Mouse (Mus musculus) heart, postnatal 4 days (tissue): ENCODE measurements at regions not wholly inside any gene's neighbourhood (a gene's known extent, or its start where the extent isn't known, plus 50 kb on each side); places are given as distances from the start of the nearest gene placed in this dataset.

ENCODE experiments used
- DNase-seq: peaks from one replicate; pipeline ENCODE4 v3.0.0; 2021

GRCm38 (mm10) chr1:60665329-60665728, 51.3 kb upstream of the Cd28 start:
- no peak for DNase-seq

GRCm38 (mm10) chr1:60662301-60662986, 54.2 kb upstream of the Cd28 start:
- peak; percentile 54 for DNase-seq

DNA sequence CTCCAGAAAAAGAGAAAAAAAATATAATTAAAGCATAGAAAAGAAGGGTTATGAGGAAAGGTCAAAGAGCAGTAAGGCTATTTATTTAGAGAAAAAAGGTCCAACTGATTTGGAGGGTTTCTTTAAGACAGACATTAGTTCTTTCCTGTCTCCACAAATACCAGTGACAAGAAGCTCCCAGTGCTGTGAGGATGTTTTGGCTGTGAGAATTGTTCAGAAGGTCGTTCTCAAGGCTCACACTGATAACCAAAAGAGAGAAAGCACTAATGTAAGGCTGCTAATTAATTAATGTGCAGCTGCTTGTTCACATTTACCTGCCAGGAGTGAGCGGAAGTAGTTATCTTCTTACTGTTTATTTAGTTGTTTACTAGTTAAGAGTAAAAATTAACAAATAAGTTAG, 54.7 kb upstream of the Cd28 start:
- no peak for DNase-seq

DNA sequence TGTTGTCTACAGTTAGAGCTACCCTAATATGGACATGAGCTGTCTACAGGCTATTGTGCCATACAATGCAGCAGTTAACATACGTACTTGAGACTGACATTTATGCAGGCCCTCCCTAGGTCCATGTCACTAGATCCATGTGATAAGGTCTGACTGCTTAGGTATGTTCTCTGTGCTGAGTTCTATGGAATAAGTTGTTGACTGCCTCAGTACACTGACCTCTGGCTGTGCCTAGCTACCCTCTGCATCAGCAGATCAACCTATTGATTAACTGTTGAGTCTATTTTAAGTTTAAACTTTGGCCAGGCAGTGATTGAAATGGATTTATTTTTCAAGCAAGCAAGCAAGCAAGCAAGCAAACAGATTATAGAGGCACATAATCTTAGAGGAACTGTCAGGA, 57.0 kb upstream of the Cd28 start:
- DNase-seq = no peak

DNA sequence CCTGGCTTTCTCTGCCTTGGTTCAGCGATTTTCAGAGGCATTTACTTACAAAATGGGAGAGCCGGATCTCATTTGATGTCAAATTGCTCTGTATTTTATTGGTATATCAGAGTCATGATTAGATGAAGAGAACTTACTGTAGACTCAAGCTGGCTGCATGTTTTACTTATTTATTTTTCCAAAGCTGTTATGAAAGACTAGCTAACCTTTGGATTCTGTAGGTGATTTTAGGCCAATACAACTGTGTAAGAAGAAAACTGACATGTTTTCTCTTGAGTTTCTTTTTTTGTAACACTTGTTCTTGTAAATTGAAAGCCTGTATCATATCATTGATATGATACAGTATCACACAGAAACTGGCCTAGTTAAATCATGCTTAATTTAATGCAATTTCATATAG, 57.6 kb upstream of the Cd28 start:
- DNase-seq = no peak

- DNase-seq = no peak
Measured at GRCm38 (mm10) chr1:60658383-60658782, 58.2 kb upstream of the Cd28 start.

- no peak for DNase-seq
Measured at GRCm38 (mm10) chr1:60657511-60657910, 59.1 kb upstream of the Cd28 start.

DNA sequence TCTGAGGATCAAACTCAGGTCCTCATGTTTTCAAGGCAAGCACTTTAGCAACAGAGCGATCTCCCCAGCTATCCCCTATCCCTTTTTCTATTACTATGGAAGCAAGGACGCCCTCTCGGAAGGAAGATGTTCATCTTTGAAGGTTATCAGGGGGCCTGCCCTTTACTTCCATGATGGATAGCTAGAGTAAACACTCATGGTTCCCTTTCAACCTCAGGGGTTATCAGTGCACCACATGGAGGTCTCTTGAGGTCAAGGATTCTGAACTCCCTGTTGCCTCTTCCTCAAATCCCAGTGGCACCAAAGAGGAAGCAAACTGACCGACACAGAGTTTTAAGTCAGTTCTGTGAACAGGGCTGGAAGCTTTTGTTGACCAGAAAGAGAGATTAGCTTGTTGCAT, 59.6 kb upstream of the Cd28 start:
- DNase-seq = no peak

DNA sequence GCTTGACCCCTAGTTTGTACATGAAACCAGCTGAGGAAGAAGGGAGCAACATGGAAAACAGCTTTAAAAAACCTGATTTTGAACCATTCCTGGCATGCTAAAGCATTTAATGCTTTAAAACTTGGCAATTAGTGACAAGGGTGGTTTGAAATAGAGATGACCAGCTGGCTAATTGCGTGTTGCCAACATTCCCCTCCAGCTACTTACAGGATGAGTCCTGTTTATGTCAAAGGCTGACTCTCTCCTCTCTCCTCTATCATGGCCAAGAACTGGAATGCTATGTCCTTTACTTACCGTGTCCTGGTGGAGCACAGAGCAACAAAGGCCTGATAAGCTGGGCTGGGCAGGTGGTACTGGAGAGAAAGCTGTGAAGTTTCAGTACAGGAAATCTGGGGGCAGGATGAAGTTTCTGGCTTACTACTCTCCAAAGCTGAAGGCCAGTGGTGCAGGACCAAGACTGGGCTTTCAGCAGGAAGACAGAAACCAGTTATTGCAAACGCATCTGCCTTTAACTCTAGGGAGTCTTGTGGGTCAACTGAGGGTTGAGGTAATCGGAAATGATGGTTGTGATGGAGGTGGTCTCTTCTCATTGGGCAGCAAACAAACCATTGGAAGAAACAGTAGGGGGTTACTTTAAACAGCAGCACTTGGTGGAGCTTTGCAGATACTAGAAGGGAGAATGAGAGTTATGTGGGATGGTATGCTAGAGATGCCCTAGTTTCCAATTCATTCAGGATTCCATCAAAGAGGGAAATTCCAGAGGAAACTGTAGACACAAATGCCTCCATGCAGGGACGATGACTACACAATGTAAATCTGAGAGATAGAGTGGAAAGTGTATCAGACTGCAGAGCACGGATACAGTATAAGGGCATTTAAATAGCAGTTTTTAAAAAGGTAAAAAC, 60.7 kb upstream of the Cd28 start:
- no peak for DNase-seq

GRCm38 (mm10) chr1:60655206-60655605, 61.4 kb upstream of the Cd28 start:
- no peak for DNase-seq

DNA sequence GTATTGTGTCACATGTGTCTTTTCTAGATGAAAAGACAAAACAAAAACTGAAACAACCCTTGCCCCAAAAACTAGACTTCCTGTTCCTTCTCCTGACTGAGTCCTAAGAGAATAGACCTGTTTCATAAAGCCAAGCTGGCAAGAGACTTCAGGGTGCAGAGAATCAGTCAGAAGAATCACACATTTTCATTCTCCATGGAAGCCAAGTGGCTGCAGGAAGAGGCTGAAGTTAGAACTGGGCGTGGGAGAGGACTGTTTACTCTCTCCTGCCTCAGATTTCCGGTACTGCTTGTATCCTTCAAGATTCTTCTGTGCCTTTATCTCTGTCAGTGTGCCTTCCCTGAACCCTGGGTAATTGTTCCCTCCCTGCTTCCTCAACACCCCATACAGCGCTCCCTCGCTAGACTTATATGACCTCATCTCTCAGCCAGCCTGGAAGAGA, 64.0 kb upstream of the Cd28 start:
- no peak for DNase-seq

GRCm38 (mm10) chr1:60650158-60650557, 66.4 kb upstream of the Cd28 start:
- DNase-seq = peak; percentile 31

DNA sequence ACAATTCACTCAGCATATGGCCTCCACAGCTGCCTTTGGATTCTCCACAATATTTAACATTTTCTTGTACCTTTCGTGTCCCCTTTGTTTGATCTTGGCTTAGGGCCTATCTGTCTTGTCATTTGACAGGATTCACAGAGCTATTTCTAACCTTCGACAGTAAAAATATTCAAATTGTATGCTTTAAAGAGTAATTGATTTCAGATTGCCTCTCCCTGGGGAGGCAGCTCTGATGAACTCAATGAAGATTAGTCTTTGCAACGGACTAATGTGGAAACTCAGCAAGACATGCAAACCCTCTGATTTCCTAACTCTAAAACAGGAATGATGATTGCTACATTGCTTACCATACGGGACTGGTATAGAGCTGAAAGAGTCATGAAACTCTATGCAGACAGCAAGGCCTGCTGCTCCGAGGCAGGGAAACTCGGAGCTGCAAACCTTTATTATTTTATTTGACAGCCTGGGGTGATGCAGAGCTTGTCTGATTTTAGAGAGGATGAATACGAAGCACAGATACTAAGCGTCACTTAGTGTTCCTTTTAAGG, 67.2 kb upstream of the Cd28 start:
- no peak for DNase-seq

GRCm38 (mm10) chr1:60646828-60647227, 69.8 kb upstream of the Cd28 start:
- DNase-seq = no peak

DNA sequence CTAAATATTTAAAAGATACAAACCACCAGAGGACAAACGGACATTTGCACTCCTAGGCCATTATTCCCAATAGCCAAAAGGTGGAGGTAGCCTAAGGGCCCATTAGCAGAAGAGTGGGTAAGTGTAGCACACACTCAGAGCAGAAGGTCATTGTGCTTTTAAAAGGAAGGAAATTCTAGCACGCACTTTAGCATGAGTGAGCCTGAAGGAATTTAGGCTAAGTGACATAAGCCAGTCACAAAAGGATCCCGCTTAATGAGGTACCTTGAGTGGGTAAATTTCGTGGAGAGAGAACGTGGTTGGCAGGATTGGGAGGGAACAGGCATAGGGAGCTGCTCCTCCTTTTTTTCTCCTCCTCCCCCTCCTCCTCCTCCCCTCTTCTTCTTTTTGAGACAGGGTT, 70.4 kb upstream of the Cd28 start:
- DNase-seq = peak; percentile 2

DNA sequence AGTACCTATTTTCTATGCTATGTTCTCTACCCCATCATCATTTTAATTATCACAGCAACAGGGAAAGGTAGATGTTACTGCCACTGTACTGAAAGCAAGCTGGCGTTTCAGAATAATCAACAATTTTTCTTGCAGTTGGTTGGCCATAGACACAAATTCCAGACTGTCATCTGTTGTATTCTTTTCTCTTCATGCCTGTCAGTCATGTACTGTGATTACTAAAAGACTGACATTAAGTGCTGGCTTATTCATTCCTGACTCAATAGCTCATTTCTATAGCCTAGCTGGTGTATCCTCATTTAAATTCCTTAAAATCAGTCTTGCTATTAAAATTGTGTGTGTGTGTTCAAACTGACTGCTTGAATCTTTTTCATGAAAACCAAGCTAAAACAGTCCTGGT, 71.4 kb upstream of the Cd28 start:
- DNase-seq = no peak

GRCm38 (mm10) chr1:60642761-60643160, 73.8 kb upstream of the Cd28 start:
- no peak for DNase-seq

DNA sequence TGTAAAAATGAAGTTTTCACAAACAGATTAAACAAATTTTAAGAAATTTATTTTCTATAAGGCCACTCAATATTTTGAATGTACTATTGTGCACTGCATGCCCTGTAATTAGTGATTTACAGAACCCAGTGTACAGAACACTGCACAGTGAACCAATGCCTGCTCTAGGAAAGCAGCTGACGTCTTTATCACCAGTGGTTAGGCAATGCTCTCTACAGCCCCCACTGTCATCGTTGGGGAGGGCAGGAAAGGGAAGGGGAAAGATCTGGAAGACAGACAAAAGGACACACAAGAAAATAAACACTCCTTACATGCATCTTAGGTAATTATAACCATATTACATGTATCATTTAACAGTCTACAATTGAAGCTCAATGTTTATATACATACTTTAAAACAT, 74.4 kb upstream of the Cd28 start:
- peak; percentile 31 for DNase-seq

DNA sequence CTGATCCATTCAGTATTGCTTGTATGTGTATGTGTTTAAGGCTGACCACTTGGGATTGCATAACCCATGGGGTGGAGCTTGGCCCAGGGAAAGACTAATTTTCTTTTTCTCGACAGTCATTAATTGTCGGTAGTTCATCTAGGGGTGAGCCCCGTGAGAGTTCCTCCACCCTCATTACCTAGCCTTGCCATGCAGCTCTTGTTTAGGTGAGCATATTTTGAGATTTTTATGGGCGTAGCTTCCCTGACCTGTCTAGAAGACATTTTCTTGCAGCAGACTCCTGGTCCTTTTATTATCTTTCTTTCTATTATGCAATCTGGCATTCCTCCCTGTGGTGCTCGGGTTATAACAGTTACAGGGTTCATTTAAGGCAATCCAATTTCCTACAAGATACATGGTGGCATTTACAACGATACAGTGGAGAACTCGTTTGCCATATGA, 74.4 kb upstream of the Raph1 start:
- DNase-seq = no peak

DNA sequence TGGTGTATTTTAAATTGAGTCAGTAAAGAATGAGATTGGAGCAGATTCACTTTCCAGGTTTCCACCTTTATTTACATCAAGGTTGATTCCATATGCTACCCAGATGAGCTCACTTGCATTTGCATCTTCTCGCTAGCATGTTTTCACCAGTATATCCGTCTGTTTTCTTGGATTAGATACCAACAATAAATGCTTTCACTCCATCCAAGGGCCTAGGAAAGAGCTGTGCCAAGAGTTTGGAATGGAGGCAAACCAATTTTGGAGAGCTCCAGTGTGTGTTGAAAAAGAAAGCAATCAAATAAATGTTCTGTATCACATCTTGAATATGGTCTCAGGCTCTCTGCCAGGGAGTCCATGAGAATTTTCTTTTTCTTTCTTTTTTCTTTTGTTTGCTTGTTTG, 72.6 kb upstream of the Raph1 start:
- no peak for DNase-seq

DNA sequence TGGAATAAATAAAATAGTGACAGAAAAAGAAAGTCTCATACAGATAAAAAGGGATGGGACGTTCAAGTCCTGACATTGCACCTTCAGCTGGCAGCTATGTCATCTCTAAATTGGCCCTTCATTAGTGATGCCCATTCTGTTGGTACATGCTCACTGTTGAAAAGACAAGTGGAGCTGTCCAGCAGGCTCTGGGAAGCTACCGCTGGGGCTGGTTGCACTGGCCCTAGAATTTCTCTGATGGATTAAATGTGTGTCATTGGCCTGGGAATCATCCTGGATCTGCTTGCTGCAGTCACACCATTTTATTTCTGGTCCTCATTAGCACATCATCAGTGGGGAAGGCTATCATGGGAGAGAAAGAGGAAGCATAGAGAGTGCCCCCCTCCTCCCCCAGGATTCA, 72.2 kb upstream of the Raph1 start:
- peak; percentile 4 for DNase-seq

GRCm38 (mm10) chr1:60636802-60637452, 70.0 kb upstream of the Raph1 start:
- DNase-seq = no peak
